ENCODE assay signal across 20 mouse cellular contexts in genomic region chr2:160581029-160581428, GRCm38 (mm10).
DNase-seq lines count a peak whose midpoint lies in the region; ATAC-seq and TF ChIP-seq lines count a peak whose summit lies in the region.
"Had no signal": no experiment of that assay in that cellular context is flagged by ENCODE, and none has a peak within 500 bp of the region (broad histone marks: within the 10 kb centered on the region; RNA-seq: fewer than 3 reads in every experiment).

No protein-coding gene starts in this region.

- TF ChIP-seq CTCF in left cerebral cortex, adult 2 months (IDR thresholded peaks at IDR 0.05): no peak
- no peak for TF ChIP-seq CTCF in heart, adult 2 months (IDR thresholded peaks at IDR 0.05)

- H3K27ac ChIP-seq in midbrain, embryonic 11.5 days (ENCODE audit: low read depth, low read length): peak overlapping the region; percentile 1; the same call in 1 of the 2 replicates
- H3K27ac ChIP-seq in midbrain, embryonic 16.5 days (ENCODE audit: low read length): no peak overlapping the region
- peak overlapping the region; percentile 44; the same call in 1 of the 2 replicates for H3K27ac ChIP-seq in midbrain, embryonic 12.5 days (replicated peaks)
- H3K27ac ChIP-seq in left cerebral cortex, adult 2 months: no peak overlapping the region
- H3K27ac ChIP-seq in heart, adult 2 months: no peak overlapping the region
- H3K27ac ChIP-seq: embryonic facial prominence, embryonic 15.5 days; layer of hippocampus, adult 2 months; limb, embryonic 12.5 days; liver, embryonic 15.5 days had no signal

- DNase-seq in embryo, embryonic 11 days: peak; percentile 51
- DNase-seq in embryo, embryonic 10 days (ENCODE audit: low spot score): no peak
- DNase-seq in midbrain, embryonic 11.5 days (ENCODE audit: low spot score, missing footprints): peak; percentile 90
- DNase-seq in retina, postnatal 1 day: peak; percentile 78
- no peak for DNase-seq in left cerebral cortex, adult 2 months (ENCODE audit: extremely low spot score in 1 of 2, low spot score in 2 of 2)
- DNase-seq in heart, adult 2 months: no peak
- DNase-seq: cerebellum, postnatal 36 days; gastrocnemius, postnatal 14 days; heart, postnatal 4 days; kidney, adult 2 months; lung, postnatal 14 days; right cerebral cortex, postnatal 14 days; thymus, postnatal 36 days had no signal

- no peak for TF ChIP-seq POLR2A in heart, adult 2 months (IDR thresholded peaks at IDR 0.05; ENCODE audit: insufficient read depth, low read depth, low read length)

- H3K4me1 ChIP-seq in midbrain, embryonic 11.5 days (ENCODE audit: control insufficient read depth, insufficient read depth, low read length): peaks cover 3% of the 10 kb centered on the region; the same call in 1 of the 2 replicates
- peaks cover 7% of the 10 kb centered on the region for H3K4me1 ChIP-seq in midbrain, embryonic 16.5 days (ENCODE audit: control insufficient read depth, insufficient read depth, low read length)
- peaks cover 34% of the 10 kb centered on the region for H3K4me1 ChIP-seq in midbrain, embryonic 12.5 days
- no peaks in the 10 kb centered on the region for H3K4me1 ChIP-seq in heart, adult 2 months (ENCODE audit: control insufficient read depth, insufficient read depth, low read length)
- H3K4me1 ChIP-seq: liver, embryonic 15.5 days had no signal

- no peaks in the 10 kb centered on the region for H3K9me3 ChIP-seq in midbrain, embryonic 11.5 days (ENCODE audit: control insufficient read depth, low read length)
- no peaks in the 10 kb centered on the region for H3K9me3 ChIP-seq in midbrain, embryonic 16.5 days (replicated peaks; ENCODE audit: control insufficient read depth, low read length, poor library complexity, severe bottlenecking)
- H3K9me3 ChIP-seq in midbrain, embryonic 12.5 days: no peaks in the 10 kb centered on the region
- H3K9me3 ChIP-seq: embryonic facial prominence, embryonic 15.5 days; heart, embryonic 12.5 days; limb, embryonic 12.5 days; liver, embryonic 15.5 days had no signal

- no peak overlapping the region for H3K9ac ChIP-seq in midbrain, embryonic 11.5 days (ENCODE audit: low read length)
- no peak overlapping the region for H3K9ac ChIP-seq in midbrain, embryonic 16.5 days (ENCODE audit: low read depth, low read length)
- H3K9ac ChIP-seq in midbrain, embryonic 12.5 days (replicated peaks): no peak overlapping the region
- no peak overlapping the region for H3K9ac ChIP-seq in heart, adult 2 months (ENCODE audit: low read depth, low read length)
- H3K9ac ChIP-seq: embryonic facial prominence, embryonic 15.5 days; heart, embryonic 12.5 days; limb, embryonic 12.5 days; liver, embryonic 15.5 days had no signal

- H3K27me3 ChIP-seq in midbrain, embryonic 11.5 days (ENCODE audit: control insufficient read depth, insufficient read depth, low read length): peaks cover 13% of the 10 kb centered on the region; the same call in 1 of the 2 replicates
- H3K27me3 ChIP-seq in midbrain, embryonic 16.5 days (ENCODE audit: control insufficient read depth, insufficient read depth, low read depth, low read length): peaks cover 2% of the 10 kb centered on the region; the same call in 1 of the 2 replicates
- H3K27me3 ChIP-seq in midbrain, embryonic 12.5 days: peaks cover 34% of the 10 kb centered on the region
- 0 out of 2 replicates have a peak, but pooled peaks cover 2% of the 10 kb centered on the region for H3K27me3 ChIP-seq in heart, adult 2 months (ENCODE audit: control insufficient read depth, insufficient read depth, low read length)

- H3K79me2 ChIP-seq in heart, adult 2 months (replicated peaks; ENCODE audit: control insufficient read depth, insufficient read depth, low read length): no peaks in the 10 kb centered on the region

- intact Hi-C loops in left cerebral cortex, adult 2 months (cut with DNase I): no loop called here
- intact Hi-C loops in heart, adult 2 months (cut with DNase I): no loop called here

- ATAC-seq in midbrain, embryonic 11.5 days (ENCODE audit: low FRiP score): peak; percentile 57
- no peak for ATAC-seq in midbrain, embryonic 16.5 days
- ATAC-seq in midbrain, embryonic 12.5 days (ENCODE audit: low FRiP score, low read depth): peak; percentile 67

- H3K4me3 ChIP-seq in midbrain, embryonic 11.5 days (ENCODE audit: low read depth, low read length): no peak overlapping the region
- H3K4me3 ChIP-seq in midbrain, embryonic 16.5 days (ENCODE audit: low read depth, low read length): no peak overlapping the region
- H3K4me3 ChIP-seq in midbrain, embryonic 12.5 days: no peak overlapping the region
- H3K4me3 ChIP-seq in left cerebral cortex, adult 2 months: no peak overlapping the region
- H3K4me3 ChIP-seq in heart, adult 2 months: no peak overlapping the region
- H3K4me3 ChIP-seq: embryonic facial prominence, embryonic 15.5 days; heart, embryonic 12.5 days; layer of hippocampus, adult 2 months; limb, embryonic 12.5 days; liver, embryonic 15.5 days had no signal

- H3K4me2 ChIP-seq in midbrain, embryonic 11.5 days: peak overlapping the region; percentile 14; the same call in 1 of the 2 replicates
- H3K4me2 ChIP-seq in midbrain, embryonic 16.5 days (ENCODE audit: low read length): no peak overlapping the region
- H3K4me2 ChIP-seq in midbrain, embryonic 12.5 days (replicated peaks): peak overlapping the region; percentile 28
- H3K4me2 ChIP-seq: embryonic facial prominence, embryonic 15.5 days; heart, embryonic 12.5 days; limb, embryonic 12.5 days; liver, embryonic 15.5 days had no signal

- 3% methylated on average over 9 of the region's 9 CpGs for WGBS in midbrain, embryonic 11.5 days
- WGBS in midbrain, embryonic 16.5 days: 5% methylated on average over 9 of the region's 9 CpGs
- 3% methylated on average over 9 of the region's 9 CpGs for WGBS in midbrain, embryonic 12.5 days
- WGBS in heart, adult 2 months: 8% methylated on average over 9 of the region's 9 CpGs

- TF ChIP-seq EP300 in heart, adult 2 months (IDR thresholded peaks at IDR 0.05; ENCODE audit: insufficient read depth, low read depth, low read length): no peak

- no peaks in the 10 kb centered on the region for H3K36me3 ChIP-seq in midbrain, embryonic 11.5 days (ENCODE audit: control insufficient read depth, insufficient read depth, low read length)
- H3K36me3 ChIP-seq in midbrain, embryonic 16.5 days (ENCODE audit: control insufficient read depth, insufficient read depth, low read length): no peaks in the 10 kb centered on the region
- H3K36me3 ChIP-seq in midbrain, embryonic 12.5 days: no peaks in the 10 kb centered on the region
- no peaks in the 10 kb centered on the region for H3K36me3 ChIP-seq in heart, adult 2 months (ENCODE audit: control insufficient read depth, insufficient read depth, low read length)
- H3K36me3 ChIP-seq: embryonic facial prominence, embryonic 15.5 days; heart, embryonic 12.5 days; limb, embryonic 12.5 days; liver, embryonic 15.5 days had no signal

Comparison
In these comparisons a context has a peak if more than half of its experiments do, and no peak if none do; other contexts are left out.
1. DNase-seq: peak in embryo, embryonic 11 days (single experiment), midbrain, embryonic 11.5 days (single experiment) and retina, postnatal 1 day (single experiment); none in embryo, embryonic 10 days (single experiment), left cerebral cortex, adult 2 months (0 of 2) and heart, adult 2 months (0 of 2).
2. H3K27ac ChIP-seq: peak in midbrain, embryonic 11.5 days (single experiment) and midbrain, embryonic 12.5 days (single experiment); none in midbrain, embryonic 16.5 days (single experiment), left cerebral cortex, adult 2 months (single experiment) and heart, adult 2 months (single experiment).